18 mouse cellular contexts compared by ENCODE assay signal in genomic region chr2:32502843-32503242, GRCm38 (mm10). TPM values are rescaled to one million over a fixed set of nuclear protein-coding genes. Genes with fewer than 3 reads are reported as not detected.
DNase-seq lines count a peak whose midpoint lies in the region; ATAC-seq and TF ChIP-seq lines count a peak whose summit lies in the region.
"Had no signal": no experiment of that assay in that cellular context is flagged by ENCODE, and none has a peak within 500 bp of the region (broad histone marks: within the 10 kb centered on the region; RNA-seq: fewer than 3 reads in every experiment).

No protein-coding gene starts in this region.

- no peak for TF ChIP-seq CTCF in lung, postnatal 0 days (IDR thresholded peaks at IDR 0.05)
- TF ChIP-seq CTCF in stomach, postnatal 0 days (IDR thresholded peaks at IDR 0.05; ENCODE audit: low read depth): no peak

- peak overlapping the region; percentile 58; the same call in 1 of the 2 replicates for H3K27ac ChIP-seq in forebrain, embryonic 10.5 days
- no peak overlapping the region for H3K27ac ChIP-seq in forebrain, embryonic 13.5 days
- no peak overlapping the region for H3K27ac ChIP-seq in lung, postnatal 0 days (ENCODE audit: low read length)
- H3K27ac ChIP-seq in limb, embryonic 12.5 days: peak overlapping the region; percentile 73; the same call in 1 of the 2 replicates
- peak overlapping the region; percentile 90 for H3K27ac ChIP-seq in stomach, postnatal 0 days (replicated peaks)
- H3K27ac ChIP-seq: embryonic facial prominence, embryonic 13.5 days; forebrain, embryonic 15.5 days; gastrocnemius, adult 2 months; liver, embryonic 13.5 days had no signal

- 92% methylated on average over 12 of the region's 12 CpGs for WGBS in forebrain, embryonic 10.5 days
- WGBS in forebrain, embryonic 13.5 days: 87% methylated on average over 12 of the region's 12 CpGs
- 63% methylated on average over 12 of the region's 12 CpGs for WGBS in lung, postnatal 0 days
- 88% methylated on average over 12 of the region's 12 CpGs for WGBS in limb, embryonic 12.5 days
- WGBS in stomach, postnatal 0 days: 52% methylated on average over 12 of the region's 12 CpGs

- no peak overlapping the region for H3K9ac ChIP-seq in forebrain, embryonic 13.5 days
- no peak overlapping the region for H3K9ac ChIP-seq in lung, postnatal 0 days (replicated peaks; ENCODE audit: low read depth)
- no peak overlapping the region for H3K9ac ChIP-seq in limb, embryonic 12.5 days (replicated peaks)
- 0 out of 2 replicates have a peak overlapping the region, but pooled peaks have one; percentile 13 for H3K9ac ChIP-seq in stomach, postnatal 0 days (ENCODE audit: low read length)
- H3K9ac ChIP-seq: embryonic facial prominence, embryonic 13.5 days; forebrain, embryonic 15.5 days; liver, embryonic 13.5 days had no signal

- no peak for ATAC-seq in forebrain, embryonic 13.5 days
- ATAC-seq in lung, postnatal 0 days: peak; percentile 9; the same call in 1 of the 2 replicates
- no peak for ATAC-seq in limb, embryonic 12.5 days (ENCODE audit: insufficient number of reproducible peaks, insufficient read depth, low FRiP score, low TSS enrichment, low read depth)
- peak; percentile 57 for ATAC-seq in stomach, postnatal 0 days (ENCODE audit: low FRiP score, low TSS enrichment)
- ATAC-seq: forebrain, embryonic 15.5 days; midbrain, embryonic 16.5 days had no signal

- no peak overlapping the region for H3K4me3 ChIP-seq in forebrain, embryonic 10.5 days
- no peak overlapping the region for H3K4me3 ChIP-seq in forebrain, embryonic 13.5 days
- H3K4me3 ChIP-seq in lung, postnatal 0 days (ENCODE audit: low read depth, low read length): no peak overlapping the region
- H3K4me3 ChIP-seq in limb, embryonic 12.5 days (replicated peaks): no peak overlapping the region
- no peak overlapping the region for H3K4me3 ChIP-seq in stomach, postnatal 0 days (ENCODE audit: low read depth, low read length)
- H3K4me3 ChIP-seq: embryonic facial prominence, embryonic 13.5 days; forebrain, embryonic 15.5 days; gastrocnemius, adult 2 months; liver, embryonic 13.5 days; megakaryocyte, embryonic 14.5 days had no signal

- no peaks in the 10 kb centered on the region for H3K27me3 ChIP-seq in forebrain, embryonic 10.5 days (ENCODE audit: poor library complexity, severe bottlenecking)
- H3K27me3 ChIP-seq in forebrain, embryonic 13.5 days: no peaks in the 10 kb centered on the region
- H3K27me3 ChIP-seq in lung, postnatal 0 days (replicated peaks; ENCODE audit: insufficient read depth, low read length): no peaks in the 10 kb centered on the region
- H3K27me3 ChIP-seq in limb, embryonic 12.5 days: no peaks in the 10 kb centered on the region
- no peaks in the 10 kb centered on the region for H3K27me3 ChIP-seq in stomach, postnatal 0 days (ENCODE audit: control insufficient read depth, insufficient read depth, low read length)
- H3K27me3 ChIP-seq: embryonic facial prominence, embryonic 13.5 days; forebrain, embryonic 15.5 days; liver, embryonic 13.5 days had no signal

- H3K4me2 ChIP-seq in forebrain, embryonic 13.5 days: no peak overlapping the region
- no peak overlapping the region for H3K4me2 ChIP-seq in lung, postnatal 0 days (replicated peaks; ENCODE audit: low read depth, low read length)
- no peak overlapping the region for H3K4me2 ChIP-seq in limb, embryonic 12.5 days
- H3K4me2 ChIP-seq in stomach, postnatal 0 days (replicated peaks; ENCODE audit: low read depth): no peak overlapping the region
- H3K4me2 ChIP-seq: embryonic facial prominence, embryonic 13.5 days; forebrain, embryonic 15.5 days; liver, embryonic 13.5 days had no signal

- H3K36me3 ChIP-seq in forebrain, embryonic 10.5 days (replicated peaks): no peaks in the 10 kb centered on the region
- H3K36me3 ChIP-seq in forebrain, embryonic 13.5 days (ENCODE audit: poor library complexity, severe bottlenecking): no peaks in the 10 kb centered on the region
- no peaks in the 10 kb centered on the region for H3K36me3 ChIP-seq in lung, postnatal 0 days (ENCODE audit: insufficient read depth, low read length)
- no peaks in the 10 kb centered on the region for H3K36me3 ChIP-seq in limb, embryonic 12.5 days
- H3K36me3 ChIP-seq in stomach, postnatal 0 days (ENCODE audit: control insufficient read depth, insufficient read depth, low read length): no peaks in the 10 kb centered on the region
- H3K36me3 ChIP-seq: embryonic facial prominence, embryonic 13.5 days; forebrain, embryonic 15.5 days; liver, embryonic 13.5 days had no signal

- no peak for TF ChIP-seq EP300 in lung, postnatal 0 days (IDR thresholded peaks at IDR 0.05)
- TF ChIP-seq EP300 in stomach, postnatal 0 days (optimal IDR thresholded peaks at IDR 0.05): no peak

- peaks cover 8% of the 10 kb centered on the region for H3K9me3 ChIP-seq in forebrain, embryonic 10.5 days
- H3K9me3 ChIP-seq in forebrain, embryonic 13.5 days (replicated peaks): peaks cover 3% of the 10 kb centered on the region
- no peaks in the 10 kb centered on the region for H3K9me3 ChIP-seq in lung, postnatal 0 days (ENCODE audit: low read length)
- 0 out of 2 replicates have a peak, but pooled peaks cover 6% of the 10 kb centered on the region for H3K9me3 ChIP-seq in limb, embryonic 12.5 days
- H3K9me3 ChIP-seq in stomach, postnatal 0 days (ENCODE audit: control insufficient read depth, low read length): no peaks in the 10 kb centered on the region
- H3K9me3 ChIP-seq: forebrain, embryonic 15.5 days; liver, embryonic 13.5 days had no signal

- no peak for DNase-seq in forebrain, embryonic 10.5 days (ENCODE audit: extremely low spot score, low spot score)
- DNase-seq in lung, postnatal 0 days (ENCODE audit: low spot score): peak; percentile 45
- DNase-seq in lung, postnatal 14 days: no peak
- DNase-seq in stomach, postnatal 0 days (ENCODE audit: low spot score): peak; percentile 71
- no peak for DNase-seq in spleen, postnatal 4 days (ENCODE audit: low spot score in 2 of 2)
- no peak for DNase-seq in layer of hippocampus, adult 9-11 months
- DNase-seq: adrenal gland, adult 2 months; cerebellum, adult 18-20 months; gastrocnemius, adult 2 months; heart, postnatal 14 days; kidney, postnatal 36 days; liver, embryonic 13.5 days had no signal

- peaks cover 11% of the 10 kb centered on the region for H3K4me1 ChIP-seq in forebrain, embryonic 10.5 days
- H3K4me1 ChIP-seq in forebrain, embryonic 13.5 days: no peaks in the 10 kb centered on the region
- H3K4me1 ChIP-seq in lung, postnatal 0 days (ENCODE audit: insufficient read depth, low read depth, low read length): peaks cover 20% of the 10 kb centered on the region
- peaks cover 7% of the 10 kb centered on the region; the same call in 1 of the 2 replicates for H3K4me1 ChIP-seq in limb, embryonic 12.5 days (replicated peaks)
- peaks cover 5% of the 10 kb centered on the region; the same call in 1 of the 2 replicates for H3K4me1 ChIP-seq in stomach, postnatal 0 days (replicated peaks; ENCODE audit: control insufficient read depth, insufficient read depth)
- H3K4me1 ChIP-seq: embryonic facial prominence, embryonic 13.5 days; forebrain, embryonic 15.5 days had no signal

RNA-seq across cellular contexts. Expression of gene Fam102a, which starts 32.3 kb away (rescaled TPM):
- 7.3 and 7.8 TPM in 2 replicates for polyA plus RNA-seq in forebrain, embryonic 10.5 days (2016; fragmentation: Nextera tagmentation; extraction: Ambion mirVana)
- polyA plus RNA-seq in forebrain, embryonic 13.5 days (2015; fragmentation: Nextera tagmentation; extraction: Ambion mirVana): 4.5 and 5.2 TPM in 2 replicates
- polyA plus RNA-seq in lung, postnatal 0 days (2015; fragmentation: Nextera tagmentation; extraction: Ambion mirVana): 8.0 and 8.4 TPM in 2 replicates
- polyA plus RNA-seq in limb, embryonic 12.5 days (2016; fragmentation: Nextera tagmentation; extraction: Ambion mirVana): 12.3 and 16.0 TPM in 2 replicates
- polyA plus RNA-seq in stomach, postnatal 0 days (2015; fragmentation: Nextera tagmentation; extraction: Ambion mirVana): 16.6 and 20.2 TPM in 2 replicates

RNA-seq across cellular contexts. Expression of gene Slc25a25, which starts 51.6 kb away (rescaled TPM):
- polyA plus RNA-seq in forebrain, embryonic 10.5 days (2016; fragmentation: Nextera tagmentation; extraction: Ambion mirVana): 25.0 and 26.3 TPM in 2 replicates
- polyA plus RNA-seq in forebrain, embryonic 13.5 days (2015; fragmentation: Nextera tagmentation; extraction: Ambion mirVana): 37.4 and 42.4 TPM in 2 replicates
- polyA plus RNA-seq in lung, postnatal 0 days (2015; fragmentation: Nextera tagmentation; extraction: Ambion mirVana): 16.7 and 21.5 TPM in 2 replicates
- 26.0 and 28.3 TPM in 2 replicates for polyA plus RNA-seq in limb, embryonic 12.5 days (2016; fragmentation: Nextera tagmentation; extraction: Ambion mirVana)
- 11.1 and 11.5 TPM in 2 replicates for polyA plus RNA-seq in stomach, postnatal 0 days (2015; fragmentation: Nextera tagmentation; extraction: Ambion mirVana)

RNA-seq across cellular contexts. Expression of gene Naif1, which starts 52.6 kb away (rescaled TPM):
- 6.6 and 6.7 TPM in 2 replicates for polyA plus RNA-seq in forebrain, embryonic 10.5 days (2016; fragmentation: Nextera tagmentation; extraction: Ambion mirVana)
- polyA plus RNA-seq in forebrain, embryonic 13.5 days (2015; fragmentation: Nextera tagmentation; extraction: Ambion mirVana): 5.4 and 5.6 TPM in 2 replicates
- polyA plus RNA-seq in lung, postnatal 0 days (2015; fragmentation: Nextera tagmentation; extraction: Ambion mirVana): 4.1 and 4.6 TPM in 2 replicates
- 5.1 and 5.6 TPM in 2 replicates for polyA plus RNA-seq in limb, embryonic 12.5 days (2016; fragmentation: Nextera tagmentation; extraction: Ambion mirVana)
- 2.5 and 2.6 TPM in 2 replicates for polyA plus RNA-seq in stomach, postnatal 0 days (2015; fragmentation: Nextera tagmentation; extraction: Ambion mirVana)

Comparison
In these comparisons a context has a peak if more than half of its experiments do, and no peak if none do; other contexts are left out.
1. DNase-seq: peak in lung, postnatal 0 days (single experiment) and stomach, postnatal 0 days (single experiment); none in forebrain, embryonic 10.5 days (single experiment), lung, postnatal 14 days (single experiment), spleen, postnatal 4 days (0 of 2) and layer of hippocampus, adult 9-11 months (single experiment).
2. H3K27ac ChIP-seq: peak in forebrain, embryonic 10.5 days (single experiment), limb, embryonic 12.5 days (single experiment) and stomach, postnatal 0 days (single experiment); none in forebrain, embryonic 13.5 days (single experiment) and lung, postnatal 0 days (single experiment).
3. ATAC-seq: peak in lung, postnatal 0 days (single experiment) and stomach, postnatal 0 days (single experiment); none in forebrain, embryonic 13.5 days (single experiment) and limb, embryonic 12.5 days (single experiment).